Mouse (Mus musculus) cerebellum, adult 11 months (tissue): ENCODE measurements around the gene Plac1.
A peak's percentile ranks its signal among the peaks of the same experiment; 100 is the strongest.

Experiments
- DNase-seq: peaks from one replicate; pipeline ENCODE4 v3.0.0; 2022

Gene Plac1

DNA sequence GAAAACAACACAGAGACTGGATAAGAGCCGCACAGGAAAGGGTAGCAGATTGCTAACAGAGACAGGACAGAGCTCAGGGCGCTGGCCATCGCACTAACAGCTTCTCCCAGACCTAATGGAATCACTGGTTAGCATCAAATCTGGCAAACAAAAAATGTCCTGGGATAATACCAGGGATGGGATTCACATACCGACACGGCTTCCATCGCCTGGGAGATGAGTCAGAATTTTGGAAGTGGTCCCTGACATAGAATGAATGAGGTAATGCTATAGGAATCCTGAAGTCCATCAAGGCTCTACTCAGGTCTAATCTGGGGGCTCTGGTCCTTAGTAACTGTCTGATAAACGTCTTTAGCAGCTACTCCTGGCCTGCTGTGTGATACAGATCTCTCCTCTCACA is 140.0 kb downstream of the Plac1 start:
- DNase-seq = no peak

- no peak for DNase-seq
These were observed 140.6 kb downstream of the Plac1 start for GRCm38 (mm10) chrX:53099266-53099665.

- no peak for DNase-seq
These were observed 141.6 kb downstream of the Plac1 start for GRCm38 (mm10) chrX:53098293-53098692.

DNA sequence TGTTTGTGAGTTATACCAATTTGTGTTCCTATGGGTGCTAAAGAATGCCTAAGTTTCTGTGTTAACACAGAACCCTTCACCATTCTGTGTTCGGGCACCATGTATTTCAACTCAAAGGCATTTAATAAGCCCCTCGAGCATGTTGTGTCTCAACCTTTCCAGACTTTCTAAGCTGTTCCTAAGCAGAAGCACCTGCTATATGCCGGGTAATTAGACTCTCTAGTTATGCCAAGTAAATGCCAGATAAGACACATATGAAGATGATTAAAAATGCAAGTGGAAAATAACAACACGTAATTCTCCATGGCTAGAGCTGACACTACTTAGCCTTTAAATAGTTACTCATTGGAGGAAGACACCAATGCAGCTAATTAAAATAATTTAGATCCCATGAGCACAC is 142.1 kb downstream of the Plac1 start:
- DNase-seq = no peak

DNA sequence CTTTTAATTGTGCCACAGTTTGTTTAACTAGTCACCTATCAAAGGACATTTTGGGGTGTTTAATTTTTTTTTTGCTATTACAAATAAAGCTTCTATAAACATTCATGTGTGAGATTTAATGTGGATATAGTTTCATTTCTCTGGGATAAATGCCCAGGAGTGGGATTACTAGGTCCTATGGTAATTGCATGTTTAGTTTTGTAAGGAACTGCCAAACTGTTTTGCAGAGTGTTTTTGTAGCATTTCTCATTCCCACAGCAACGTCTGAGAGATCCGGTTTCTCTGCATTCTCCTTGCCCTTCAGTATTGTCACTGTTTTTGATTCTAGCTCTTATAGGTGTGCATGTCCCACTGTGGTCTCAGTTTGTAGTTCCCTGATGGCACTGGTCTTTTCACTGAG is 146.5 kb downstream of the Plac1 start:
- no peak for DNase-seq

- no peak for DNase-seq
These were observed 151.1 kb downstream of the Plac1 start for GRCm38 (mm10) chrX:53088663-53089292.

GRCm38 (mm10) chrX:53087202-53087601 is 152.7 kb downstream of the Plac1 start:
- DNase-seq = no peak

DNA sequence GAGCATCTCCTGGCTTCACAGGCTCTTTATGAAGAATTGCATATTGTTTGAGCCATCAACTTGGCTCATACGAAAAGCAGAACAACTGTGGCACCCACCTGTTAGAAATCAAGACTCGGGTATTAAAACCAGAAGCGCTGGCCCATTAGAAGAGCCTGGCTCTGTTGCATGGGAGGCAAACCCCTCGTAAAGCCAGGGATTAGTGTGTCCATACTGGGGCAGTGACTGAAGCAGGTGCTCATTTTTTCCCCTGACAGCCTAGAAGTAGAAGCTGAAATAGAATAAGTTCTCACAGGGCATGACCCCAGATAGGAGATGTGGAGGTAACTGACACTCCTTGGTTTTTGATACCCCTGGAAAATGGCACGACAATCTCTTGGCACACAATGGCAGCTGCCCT is 154.4 kb downstream of the Plac1 start:
- no peak for DNase-seq

- DNase-seq = no peak
These were observed 175.5 kb downstream of the Plac1 start for GRCm38 (mm10) chrX:53064406-53064805.

GRCm38 (mm10) chrX:53059426-53060007 is 180.4 kb downstream of the Plac1 start:
- DNase-seq = no peak

GRCm38 (mm10) chrX:53058459-53059280 is 181.2 kb downstream of the Plac1 start:
- DNase-seq = no peak

GRCm38 (mm10) chrX:53057760-53058090 is 182.2 kb downstream of the Plac1 start:
- DNase-seq = no peak

DNA sequence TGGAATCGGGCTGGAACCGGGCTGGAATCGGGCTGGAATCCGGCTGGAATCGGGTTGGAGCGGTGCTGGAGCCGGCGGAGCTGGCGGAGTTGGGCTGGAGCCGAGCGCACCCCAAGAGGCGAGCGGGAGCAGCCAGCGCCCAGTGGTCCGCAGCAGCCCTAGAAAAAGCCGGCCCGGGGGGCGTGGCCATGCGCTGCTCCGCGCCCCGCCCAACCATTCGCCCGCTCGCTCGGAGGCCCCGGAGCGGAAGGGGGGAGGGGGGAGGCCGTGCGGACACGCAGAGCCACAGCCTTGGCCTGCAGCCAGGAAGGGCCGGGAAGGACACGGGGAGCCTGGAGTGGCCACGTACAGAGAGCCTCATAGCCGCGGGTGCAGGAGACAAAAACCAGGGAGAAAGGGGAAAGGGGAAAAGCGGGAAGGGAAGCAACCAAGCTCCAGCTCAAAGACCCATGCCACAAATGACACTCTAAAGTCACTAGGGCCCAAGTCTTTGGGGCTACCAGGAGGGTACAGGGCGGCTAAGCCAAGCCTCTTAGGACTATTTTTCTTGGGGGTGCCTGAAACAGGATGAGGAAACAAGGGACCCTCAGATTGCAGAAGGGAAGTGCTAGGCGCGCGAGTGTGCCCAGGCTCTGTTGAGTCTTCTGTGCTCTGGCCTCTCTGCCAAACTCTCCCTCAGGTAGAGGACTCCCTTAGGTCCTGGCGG is 182.7 kb downstream of the Plac1 start:
- DNase-seq = peak; percentile 21

DNA sequence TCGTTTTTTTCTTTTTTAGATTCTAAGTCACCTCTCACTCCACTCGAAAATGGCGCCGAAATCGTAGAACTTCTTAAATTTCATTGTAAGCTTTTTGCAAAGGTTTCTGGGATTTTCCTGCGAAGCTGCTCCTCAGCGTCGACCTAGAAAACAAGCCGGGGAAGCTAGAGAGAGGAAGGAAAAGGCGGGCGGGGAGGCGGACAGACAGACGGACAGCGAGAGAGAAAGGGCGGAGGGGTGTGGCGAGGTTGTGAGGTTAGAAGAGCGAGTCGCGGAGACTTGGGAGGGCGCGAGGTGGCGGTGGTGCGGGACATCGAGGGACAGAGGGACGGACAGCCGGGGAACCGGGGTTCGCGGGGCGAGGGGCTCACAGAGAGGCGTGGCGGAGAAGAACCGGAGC is 183.3 kb downstream of the Plac1 start:
- DNase-seq = no peak

DNA sequence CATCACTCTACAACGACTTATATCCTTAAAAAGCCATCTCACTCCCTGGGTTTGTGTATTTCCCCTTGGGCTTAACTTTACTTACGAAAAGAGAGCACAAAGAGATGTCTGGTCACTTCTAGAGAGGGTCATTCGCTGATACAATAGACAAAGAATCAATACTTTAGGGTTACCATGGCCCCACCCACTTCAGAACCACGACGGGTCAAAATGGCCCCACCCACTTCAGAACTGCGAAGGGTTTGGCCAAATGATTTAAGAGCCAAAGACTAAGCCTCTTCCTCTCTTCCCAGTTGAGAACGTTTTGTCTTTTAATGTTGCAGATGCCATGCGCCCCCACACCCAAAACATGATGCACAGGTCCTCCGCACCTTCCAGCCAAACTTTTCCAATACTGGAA is 184.1 kb downstream of the Plac1 start:
- DNase-seq = no peak

- DNase-seq = no peak
These were observed 186.0 kb downstream of the Plac1 start for GRCm38 (mm10) chrX:53053885-53054284.

DNA sequence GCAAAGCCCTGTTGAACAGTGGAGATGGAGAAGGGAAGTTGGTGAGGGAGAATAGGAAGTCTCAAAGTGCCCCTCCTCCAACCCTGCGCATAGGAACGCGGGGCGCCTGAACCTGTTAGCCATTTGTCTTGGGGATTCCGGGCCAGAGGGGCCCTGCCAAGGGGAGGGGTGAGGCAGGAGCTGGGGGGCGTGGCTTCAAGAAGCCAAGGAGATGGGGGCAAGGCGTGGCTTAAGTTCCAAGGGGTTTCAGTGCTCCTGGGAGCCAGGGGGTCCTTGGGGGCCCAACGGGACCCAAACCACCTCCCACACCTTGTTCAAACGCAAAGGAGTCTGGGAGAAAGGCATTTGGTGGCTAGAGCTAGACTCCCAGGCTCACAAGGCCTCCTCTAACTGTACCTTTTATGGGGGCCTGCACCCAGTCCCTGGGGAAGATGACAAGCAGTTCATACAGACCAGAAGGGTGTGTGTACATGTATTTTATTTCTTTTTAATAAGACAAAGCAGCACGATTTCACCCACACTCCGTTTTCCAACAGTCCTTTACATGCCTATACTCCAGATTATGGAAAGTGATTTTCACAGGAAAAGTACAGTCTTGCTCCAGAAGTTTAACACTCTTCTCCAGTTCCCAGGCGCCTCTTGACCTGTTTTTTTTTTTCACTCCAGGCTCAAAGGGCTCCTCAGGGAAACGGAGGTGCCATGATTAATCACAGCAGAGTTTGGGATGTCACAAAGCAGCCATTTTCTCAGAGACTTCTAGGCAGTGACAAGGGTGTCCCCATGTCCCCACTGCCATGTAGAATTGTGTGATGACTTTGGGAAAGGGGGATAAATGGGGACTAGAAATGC is 187.0 kb downstream of the Plac1 start:
- no peak for DNase-seq

GRCm38 (mm10) chrX:53050353-53050752 is 189.6 kb downstream of the Plac1 start:
- no peak for DNase-seq

DNA sequence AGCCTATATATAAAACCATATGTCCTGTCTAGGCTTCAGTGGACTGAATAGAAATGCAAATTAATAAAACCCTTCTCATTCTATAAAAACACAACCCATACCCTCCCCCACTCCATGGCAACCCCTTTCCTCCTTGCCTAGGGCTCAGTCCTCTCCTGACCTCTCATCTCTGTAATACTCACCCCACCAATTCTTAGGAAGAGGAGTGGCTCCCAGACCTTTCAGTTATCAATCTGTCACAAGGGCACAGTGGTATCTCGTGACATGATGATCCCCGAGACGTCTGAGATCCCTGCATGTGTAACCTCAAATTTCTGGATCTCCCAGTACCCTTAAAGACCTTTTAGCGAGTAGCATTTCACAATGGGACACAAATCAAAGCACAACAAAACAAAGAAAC is 190.7 kb downstream of the Plac1 start:
- DNase-seq = no peak

- DNase-seq = no peak
These were observed 193.0 kb downstream of the Plac1 start for GRCm38 (mm10) chrX:53046911-53047310.

- DNase-seq = no peak
These were observed 193.9 kb downstream of the Plac1 start for GRCm38 (mm10) chrX:53046033-53046432.

GRCm38 (mm10) chrX:53045187-53045903 is 194.6 kb downstream of the Plac1 start:
- no peak for DNase-seq
